Mouse (Mus musculus): ENCODE measurements around the gene Wdr91. TPM values are rescaled to one million over a fixed set of nuclear protein-coding genes. Genes with fewer than 3 reads are reported as not detected.

Wdr91 gene
- total and polyA plus RNA-seq, 2 experiments from 2014 or later = 19.1 to 52.6 TPM

DNA sequence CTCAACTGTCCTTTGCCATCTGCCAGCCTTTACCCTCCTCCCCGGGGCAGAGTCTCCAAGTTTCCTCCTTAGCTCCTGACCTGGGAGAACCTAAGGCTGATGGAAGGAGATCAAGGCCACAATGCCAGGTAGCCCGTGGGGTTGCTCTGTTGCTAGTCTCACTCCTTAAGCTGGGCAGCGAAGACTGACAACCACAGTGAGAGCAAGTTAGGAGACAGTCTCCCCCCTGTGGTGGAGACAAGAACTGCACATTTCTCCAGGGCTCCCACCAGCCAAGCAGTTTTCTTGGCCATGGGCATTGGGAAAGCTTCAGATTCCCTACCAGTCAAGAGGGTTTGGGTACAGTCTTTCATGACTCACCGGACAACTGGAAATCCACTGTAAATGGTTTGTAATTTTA is 16.5 kb upstream of the Wdr91 start:
- H3K9me3 ChIP-seq (ENCODE audit: low read length) = no peaks in the 10 kb centered on the region
- no peaks in the 10 kb centered on the region for H3K27me3 ChIP-seq (ENCODE audit: insufficient read depth, low read length)
- no peak overlapping the region for H3K4me3 ChIP-seq (ENCODE audit: low read depth, low read length)
- H3K4me2 ChIP-seq (ENCODE audit: low read depth, low read length, poor library complexity, severe bottlenecking) = no peak overlapping the region
- no peak overlapping the region for H3K27ac ChIP-seq (ENCODE audit: low read depth, low read length)
- no peak overlapping the region for H3K9ac ChIP-seq (replicated peaks; ENCODE audit: low read length, poor library complexity, severe bottlenecking)
- WGBS = 48% methylated on average over 4 of the region's 4 CpGs
- no peaks in the 10 kb centered on the region for H3K4me1 ChIP-seq (ENCODE audit: insufficient read depth, low read length)
- H3K36me3 ChIP-seq (ENCODE audit: insufficient read depth, low read length) = no peaks in the 10 kb centered on the region
- TF ChIP-seq CTCF (IDR thresholded peaks at IDR 0.05) = peak; percentile 73
- ATAC-seq (ENCODE audit: low FRiP score) = no peak
- peak; percentile 47 for DNase-seq (ENCODE audit: low spot score)

DNA sequence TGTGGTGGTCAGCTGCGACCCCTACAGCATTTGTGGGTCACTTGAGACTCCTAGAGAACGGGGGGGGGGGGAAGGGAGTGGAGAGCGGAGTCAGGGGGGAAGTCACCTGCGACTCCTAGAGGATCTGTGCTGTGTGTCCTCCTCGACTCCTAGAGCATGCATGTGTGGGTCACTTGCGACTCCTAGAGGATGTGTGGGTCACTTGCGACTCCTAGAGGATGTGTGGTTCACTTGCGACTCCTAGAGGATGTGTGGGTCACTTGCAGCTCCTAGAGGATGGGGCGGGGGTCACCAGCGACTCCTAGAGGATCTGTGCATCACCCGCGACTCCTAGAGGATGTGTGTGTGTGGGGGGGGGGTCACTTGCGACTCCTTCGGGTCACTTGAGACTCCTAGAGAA is 11.3 kb upstream of the Wdr91 start:
- 49% methylated on average over 13 of the region's 14 CpGs for whole genome bisulfite sequencing
- Histone ChIP-seq H3K4me3 (ENCODE audit: low read depth, low read length) (no peak overlapping the region), H3K9me3 (ENCODE audit: low read length) (no peaks in the 10 kb centered on the region), H3K4me1 (ENCODE audit: insufficient read depth, low read length) (no peaks in the 10 kb centered on the region), H3K9ac (replicated peaks; ENCODE audit: low read length, poor library complexity, severe bottlenecking) (no peak overlapping the region), H3K4me2 (ENCODE audit: low read depth, low read length, poor library complexity, severe bottlenecking) (no peak overlapping the region), H3K27ac (ENCODE audit: low read depth, low read length) (no peak overlapping the region), H3K36me3 (ENCODE audit: insufficient read depth, low read length) (no peaks in the 10 kb centered on the region), H3K27me3 (ENCODE audit: insufficient read depth, low read length) (no peaks in the 10 kb centered on the region)
- ATAC-seq (ENCODE audit: low FRiP score) (no peak), DNase-seq (ENCODE audit: low spot score) (peak; percentile 33)
- peak; percentile 70 for TF ChIP-seq CTCF (IDR thresholded peaks at IDR 0.05)

DNA sequence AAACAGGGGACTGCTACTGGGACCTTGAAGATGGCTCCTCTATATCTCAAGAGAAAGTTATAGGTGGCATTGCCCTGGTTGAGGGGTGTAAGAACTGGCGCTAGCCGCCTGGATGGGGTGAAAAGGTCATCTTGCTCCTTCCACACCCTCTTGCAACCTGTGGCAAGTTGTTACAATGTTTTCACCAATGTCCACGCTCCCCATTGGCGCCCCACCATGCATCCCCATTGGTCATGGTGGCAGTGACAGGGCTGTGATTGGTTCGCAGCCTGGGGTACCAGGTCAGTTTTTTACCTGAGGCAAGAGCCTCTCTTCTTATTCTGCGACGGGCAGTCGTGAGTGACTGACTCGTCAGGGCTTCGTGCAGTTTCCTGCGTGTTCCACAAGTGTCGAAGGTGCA is 10.0 kb upstream of the Wdr91 start:
- 95% methylated on average over 12 of the region's 12 CpGs for WGBS
- no peak overlapping the region for H3K4me3 ChIP-seq (ENCODE audit: low read depth, low read length)
- no peak for TF ChIP-seq CTCF (IDR thresholded peaks at IDR 0.05)
- ATAC-seq (ENCODE audit: low FRiP score) = no peak
- H3K36me3 ChIP-seq (ENCODE audit: insufficient read depth, low read length) = no peaks in the 10 kb centered on the region
- no peak overlapping the region for H3K4me2 ChIP-seq (ENCODE audit: low read depth, low read length, poor library complexity, severe bottlenecking)
- no peaks in the 10 kb centered on the region for H3K9me3 ChIP-seq (ENCODE audit: low read length)
- no peak overlapping the region for H3K9ac ChIP-seq (replicated peaks; ENCODE audit: low read length, poor library complexity, severe bottlenecking)
- no peak overlapping the region for H3K27ac ChIP-seq (ENCODE audit: low read depth, low read length)
- H3K27me3 ChIP-seq (ENCODE audit: insufficient read depth, low read length) = no peaks in the 10 kb centered on the region
- DNase-seq (ENCODE audit: low spot score) = no peak
- H3K4me1 ChIP-seq (ENCODE audit: insufficient read depth, low read length) = no peaks in the 10 kb centered on the region

DNA sequence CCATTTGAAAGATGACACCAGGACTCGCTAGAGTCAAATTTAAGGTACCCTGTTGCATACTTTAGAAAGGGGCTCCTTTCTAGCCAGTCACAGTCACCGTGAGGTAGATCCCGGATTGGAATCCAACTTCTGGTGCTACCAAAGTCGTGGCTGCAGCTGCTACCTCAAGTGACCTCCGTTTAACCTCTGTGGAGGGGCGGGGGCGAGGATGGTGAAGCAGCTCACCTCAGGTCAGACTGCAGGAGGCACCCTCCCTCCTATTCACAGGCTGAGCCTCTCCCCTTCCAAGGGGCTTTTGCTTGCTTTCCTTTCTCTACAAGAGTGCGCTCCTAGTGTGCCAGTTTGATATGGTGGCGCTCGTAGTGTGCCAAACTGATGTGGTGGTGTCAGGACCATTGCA is 9.3 kb upstream of the Wdr91 start, which contains the start of gene Stra8:
Gene Stra8 (plus strand): TSS at position 208 of the 400 bp plus-strand sequence.
- 59% methylated on average over 10 of the region's 10 CpGs for WGBS
- no peak within 1 kb of the TSS for H3K4me3 ChIP-seq (ENCODE audit: low read depth, low read length)

DNA sequence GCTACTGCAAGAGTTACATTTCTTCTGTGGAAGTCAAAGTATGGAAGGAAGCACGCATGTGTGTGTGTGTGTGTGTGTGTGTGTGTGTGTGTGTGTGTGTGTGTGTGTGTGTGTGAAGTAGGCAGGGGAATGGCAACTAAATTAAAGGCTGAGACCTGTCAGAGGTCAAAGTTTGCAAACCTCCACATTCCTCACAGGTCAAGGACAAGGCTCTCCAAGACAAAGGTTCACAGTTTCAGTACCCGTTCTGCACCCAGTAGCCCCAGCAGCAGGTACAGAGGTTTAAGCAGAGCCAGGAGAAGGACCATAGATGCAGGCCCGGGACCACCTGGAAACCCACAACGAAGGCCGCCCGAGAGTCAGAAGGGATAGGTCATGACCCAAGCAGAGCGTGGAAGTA is 8.5 kb upstream of the Wdr91 start:
- no peak for TF ChIP-seq CTCF (IDR thresholded peaks at IDR 0.05)
- WGBS = 93% methylated on average over 7 of the region's 7 CpGs
- H3K27ac ChIP-seq (ENCODE audit: low read depth, low read length) = no peak overlapping the region
- no peak overlapping the region for H3K4me2 ChIP-seq (ENCODE audit: low read depth, low read length, poor library complexity, severe bottlenecking)
- ATAC-seq (ENCODE audit: low FRiP score) = no peak
- DNase-seq (ENCODE audit: low spot score) = no peak
- no peaks in the 10 kb centered on the region for H3K4me1 ChIP-seq (ENCODE audit: insufficient read depth, low read length)
- no peak overlapping the region for H3K4me3 ChIP-seq (ENCODE audit: low read depth, low read length)
- H3K9ac ChIP-seq (replicated peaks; ENCODE audit: low read length, poor library complexity, severe bottlenecking) = no peak overlapping the region
- H3K27me3 ChIP-seq (ENCODE audit: insufficient read depth, low read length) = no peaks in the 10 kb centered on the region
- no peaks in the 10 kb centered on the region for H3K9me3 ChIP-seq (ENCODE audit: low read length)
- no peaks in the 10 kb centered on the region for H3K36me3 ChIP-seq (ENCODE audit: insufficient read depth, low read length)

More for the DNA sequence above, 9.3 kb upstream of the Wdr91 start, which contains the start of gene Stra8:
- Histone ChIP-seq H3K9ac (replicated peaks; ENCODE audit: low read length, poor library complexity, severe bottlenecking) (no peak within 1 kb of the TSS), H3K27ac (ENCODE audit: low read depth, low read length) (no peak within 1 kb of the TSS), H3K4me2 (ENCODE audit: low read depth, low read length, poor library complexity, severe bottlenecking) (no peak within 1 kb of the TSS), H3K4me1 (ENCODE audit: insufficient read depth, low read length) (no peaks in the 10 kb centered on the region), H3K9me3 (ENCODE audit: low read length) (no peaks in the 10 kb centered on the region), H3K27me3 (ENCODE audit: insufficient read depth, low read length) (no peaks in the 10 kb centered on the region), H3K36me3 (ENCODE audit: insufficient read depth, low read length) (no peaks in the 10 kb centered on the region)
- DNase-seq (ENCODE audit: low spot score) (no peak), ATAC-seq (ENCODE audit: low FRiP score) (no peak)
- TF ChIP-seq CTCF (IDR thresholded peaks at IDR 0.05) = no peak

DNA sequence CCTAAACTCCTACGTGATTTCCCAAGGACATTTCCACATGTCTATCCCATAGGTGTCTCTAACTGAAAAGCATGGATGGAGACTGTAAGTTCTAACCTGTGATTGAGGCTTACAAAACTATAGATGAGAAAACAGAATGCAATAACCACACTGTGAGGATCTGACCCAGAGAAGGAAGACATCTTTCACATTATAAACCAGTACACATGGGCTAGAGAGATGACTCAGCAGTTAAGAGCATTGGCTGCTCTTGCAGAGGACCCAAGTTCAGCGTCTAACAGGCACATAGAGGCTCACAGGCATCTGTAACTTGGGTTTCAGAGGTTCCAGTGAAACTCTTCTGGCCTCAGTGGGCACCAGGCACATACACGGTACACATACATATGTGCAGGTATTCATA is 3.8 kb upstream of the Wdr91 start:
- H3K4me3 ChIP-seq (ENCODE audit: low read depth, low read length) = no peak overlapping the region
- H3K4me1 ChIP-seq (ENCODE audit: insufficient read depth, low read length) = peaks cover 7% of the 10 kb centered on the region; the same call in 1 of the 2 replicates
- no peaks in the 10 kb centered on the region for H3K36me3 ChIP-seq (ENCODE audit: insufficient read depth, low read length)
- 91% methylated on average over 3 of the region's 3 CpGs for WGBS
- ATAC-seq (ENCODE audit: low FRiP score) (no peak), DNase-seq (ENCODE audit: low spot score) (no peak)
- no peak overlapping the region for H3K27ac ChIP-seq (ENCODE audit: low read depth, low read length)
- no peak overlapping the region for H3K4me2 ChIP-seq (ENCODE audit: low read depth, low read length, poor library complexity, severe bottlenecking)
- no peaks in the 10 kb centered on the region for H3K27me3 ChIP-seq (ENCODE audit: insufficient read depth, low read length)
- H3K9ac ChIP-seq (replicated peaks; ENCODE audit: low read length, poor library complexity, severe bottlenecking) = no peak overlapping the region
- no peaks in the 10 kb centered on the region for H3K9me3 ChIP-seq (ENCODE audit: low read length)
- no peak for TF ChIP-seq CTCF (IDR thresholded peaks at IDR 0.05)
